Mouse (Mus musculus): ENCODE data around the gene Sh3bp2. TPM values are rescaled to one million over a fixed set of nuclear protein-coding genes. Genes with fewer than 3 reads are reported as not detected.

Gene Sh3bp2
- 15.0 and 15.4 TPM in 2 replicates for polyA plus RNA-seq (2012; rRNA removed)

- 2% methylated on average over 38 of the region's 38 CpGs for WGBS
- peak; percentile 81 for DNase-seq (ENCODE audit: low read depth, low spot score)
Measured at GRCm38 (mm10) chr5:34525663-34526476, at the start of gene Sh3bp2. Gene Sh3bp2, plus strand, starts transcription at chr5:34525838.

GRCm38 (mm10) chr5:34480926-34481325 is 44.7 kb upstream of the Sh3bp2 start:
- WGBS = 87% methylated on average over 3 of the region's 3 CpGs
- DNase-seq (ENCODE audit: low read depth, low spot score) = no peak

- 89% methylated on average over 15 of the region's 15 CpGs for WGBS
- no peak for DNase-seq (ENCODE audit: low read depth, low spot score)
Measured at GRCm38 (mm10) chr5:34485731-34486130, 39.9 kb upstream of the Sh3bp2 start.

- no peak for DNase-seq (ENCODE audit: low read depth, low spot score)
- 49% methylated on average over 6 of the region's 6 CpGs for WGBS
Measured at GRCm38 (mm10) chr5:34487320-34488090, 38.1 kb upstream of the Sh3bp2 start.

GRCm38 (mm10) chr5:34488741-34489417 is 36.8 kb upstream of the Sh3bp2 start:
- 75% methylated on average over 6 of the region's 6 CpGs for WGBS
- DNase-seq (ENCODE audit: low read depth, low spot score) = no peak

GRCm38 (mm10) chr5:34489418-34489787 is 36.2 kb upstream of the Sh3bp2 start:
- DNase-seq (ENCODE audit: low read depth, low spot score) = no peak
- 89% methylated on average over 3 of the region's 3 CpGs for WGBS

GRCm38 (mm10) chr5:34496745-34497144 is 28.9 kb upstream of the Sh3bp2 start:
- WGBS = 80% methylated on average over 6 of the region's 6 CpGs

GRCm38 (mm10) chr5:34500886-34501285 is 24.8 kb upstream of the Sh3bp2 start:
- no peak for DNase-seq (ENCODE audit: low read depth, low spot score)
- WGBS = 59% methylated on average over 5 of the region's 5 CpGs

More at GRCm38 (mm10) chr5:34496745-34497144, 28.9 kb upstream of the Sh3bp2 start:
- DNase-seq (ENCODE audit: low read depth, low spot score) = no peak

- DNase-seq (ENCODE audit: low read depth, low spot score) = no peak
- 76% methylated on average over 3 of the region's 3 CpGs for WGBS
Measured at GRCm38 (mm10) chr5:34501588-34501987, 24.1 kb upstream of the Sh3bp2 start.

- 93% methylated on average over 1 of the region's 1 CpGs for WGBS
- DNase-seq (ENCODE audit: low read depth, low spot score) = no peak
Measured at GRCm38 (mm10) chr5:34502411-34502810, 23.2 kb upstream of the Sh3bp2 start.

- no peak for DNase-seq (ENCODE audit: low read depth, low spot score)
- 85% methylated on average over 6 of the region's 6 CpGs for WGBS
Measured at GRCm38 (mm10) chr5:34502821-34503220, 22.8 kb upstream of the Sh3bp2 start.

GRCm38 (mm10) chr5:34512486-34512885 is 13.2 kb upstream of the Sh3bp2 start:
- no peak for DNase-seq (ENCODE audit: low read depth, low spot score)

GRCm38 (mm10) chr5:34513466-34514217 is 12.0 kb upstream of the Sh3bp2 start, which contains the start of gene Tnip2:
Gene Tnip2, minus strand, starts transcription at chr5:34513991.
- DNase-seq (ENCODE audit: low read depth, low spot score) = peak; percentile 92
- under 1% methylated on average over 64 of the region's 64 CpGs for WGBS

More at GRCm38 (mm10) chr5:34512486-34512885, 13.2 kb upstream of the Sh3bp2 start:
- 95% methylated on average over 3 of the region's 3 CpGs for WGBS

GRCm38 (mm10) chr5:34514218-34514566 is 11.4 kb upstream of the Sh3bp2 start:
- 7% methylated on average over 7 of the region's 7 CpGs for WGBS
- no peak for DNase-seq (ENCODE audit: low read depth, low spot score)

GRCm38 (mm10) chr5:34515096-34515495 is 10.5 kb upstream of the Sh3bp2 start:
- DNase-seq (ENCODE audit: low read depth, low spot score) = no peak

GRCm38 (mm10) chr5:34517913-34518312 is 7.7 kb upstream of the Sh3bp2 start:
- WGBS = 17% methylated on average over 3 of the region's 3 CpGs
- peak; percentile 32 for DNase-seq (ENCODE audit: low read depth, low spot score)

- 81% methylated on average over 9 of the region's 9 CpGs for WGBS
- no peak for DNase-seq (ENCODE audit: low read depth, low spot score)
Measured at GRCm38 (mm10) chr5:34519389-34519910, 6.2 kb upstream of the Sh3bp2 start.

- DNase-seq (ENCODE audit: low read depth, low spot score) = no peak
- 66% methylated on average over 11 of the region's 11 CpGs for WGBS
Measured at GRCm38 (mm10) chr5:34520458-34521209, 5.0 kb upstream of the Sh3bp2 start.

GRCm38 (mm10) chr5:34521337-34521736 is 4.3 kb upstream of the Sh3bp2 start:
- 84% methylated on average over 3 of the region's 3 CpGs for WGBS

More at GRCm38 (mm10) chr5:34521337-34521736, 4.3 kb upstream of the Sh3bp2 start:
- no peak for DNase-seq (ENCODE audit: low read depth, low spot score)

All from large intestine, adult 2 months (tissue).